Mouse (Mus musculus): ENCODE measurements around the gene Errfi1. TPM values are rescaled to one million over a fixed set of nuclear protein-coding genes. Genes with fewer than 3 reads are reported as not detected.
"Not testable (repeated sequence)": the region's sequence is repeated elsewhere in the genome, so short reads cannot be mapped to it uniquely, and the experiment has no call there.

Gene Errfi1
- polyA plus RNA-seq, 1 experiment, result 47.6 TPM

DNA sequence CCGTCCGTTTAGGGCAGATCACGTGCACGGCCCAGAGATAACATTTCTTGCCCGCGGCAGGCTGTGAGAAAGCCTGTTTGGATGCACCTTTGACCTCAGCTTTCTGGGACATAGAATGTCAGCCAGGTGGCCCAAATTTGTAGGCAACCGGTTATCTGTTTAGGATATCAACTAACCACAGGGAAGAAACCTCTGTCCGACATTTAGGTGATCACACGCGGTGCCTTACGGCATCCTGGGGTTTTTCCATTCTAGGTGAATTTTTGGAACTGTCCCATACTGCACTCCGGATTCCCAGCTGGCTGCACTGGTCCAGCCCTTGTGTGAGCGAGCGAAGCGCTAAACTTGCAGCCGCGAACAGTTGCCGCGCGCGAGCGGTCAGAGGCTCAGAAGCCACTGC is 25.9 kb downstream of the Errfi1 start:
- no peak for DNase-seq (ENCODE audit: low read depth)

- no peak for DNase-seq (ENCODE audit: low read depth)
These were observed 26.6 kb downstream of the Errfi1 start for GRCm38 (mm10) chr4:150880364-150880763.

DNA sequence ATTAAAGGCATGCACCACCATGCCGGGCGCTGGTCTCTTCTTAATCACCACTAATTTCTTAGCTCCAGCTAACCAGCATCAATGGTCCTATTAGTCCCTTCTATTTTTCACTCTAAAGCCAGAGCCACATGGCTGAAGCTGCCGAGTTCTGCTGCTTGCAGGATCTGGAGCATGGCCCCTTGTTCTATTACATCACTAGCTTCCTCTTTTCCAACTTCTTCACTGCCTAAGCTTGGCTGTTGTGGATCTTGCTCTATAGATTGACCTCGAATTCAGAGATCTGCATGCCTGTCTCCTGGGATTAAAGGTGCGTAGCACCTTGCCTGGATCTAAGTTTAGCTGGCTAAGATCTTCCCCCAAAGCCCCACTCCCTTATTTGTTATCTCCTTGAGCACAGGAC is 28.9 kb downstream of the Errfi1 start:
- DNase-seq (ENCODE audit: low read depth), result no peak

DNA sequence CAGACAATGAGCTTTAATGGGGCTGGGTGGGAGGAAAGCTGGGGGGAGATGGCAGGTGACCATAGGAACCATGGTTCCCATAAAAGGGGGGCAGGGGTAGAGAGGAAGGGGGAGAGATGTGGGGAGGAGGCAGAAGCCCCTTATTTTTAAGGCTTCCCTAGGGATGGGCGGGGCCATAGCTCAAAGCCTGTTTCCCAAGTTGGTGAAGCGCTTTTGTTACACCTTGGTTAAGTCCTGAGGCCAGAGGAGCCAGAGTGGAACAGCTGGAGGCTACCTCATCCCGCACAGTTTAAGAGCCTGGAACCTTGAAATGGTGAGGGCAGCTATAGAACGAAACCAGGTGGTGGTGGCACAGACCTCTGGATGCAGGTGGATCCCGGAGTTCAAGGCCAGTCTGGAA is 34.2 kb downstream of the Errfi1 start:
- DNase-seq (ENCODE audit: low read depth), result no peak

- DNase-seq (ENCODE audit: low read depth), result no peak
These were observed 34.8 kb downstream of the Errfi1 start for GRCm38 (mm10) chr4:150888492-150888891.

- no peak for DNase-seq (ENCODE audit: low read depth)
These were observed 35.7 kb downstream of the Errfi1 start for GRCm38 (mm10) chr4:150889273-150889954.

- no peak for DNase-seq (ENCODE audit: low read depth)
These were observed 36.2 kb downstream of the Errfi1 start for GRCm38 (mm10) chr4:150889955-150890315.

DNA sequence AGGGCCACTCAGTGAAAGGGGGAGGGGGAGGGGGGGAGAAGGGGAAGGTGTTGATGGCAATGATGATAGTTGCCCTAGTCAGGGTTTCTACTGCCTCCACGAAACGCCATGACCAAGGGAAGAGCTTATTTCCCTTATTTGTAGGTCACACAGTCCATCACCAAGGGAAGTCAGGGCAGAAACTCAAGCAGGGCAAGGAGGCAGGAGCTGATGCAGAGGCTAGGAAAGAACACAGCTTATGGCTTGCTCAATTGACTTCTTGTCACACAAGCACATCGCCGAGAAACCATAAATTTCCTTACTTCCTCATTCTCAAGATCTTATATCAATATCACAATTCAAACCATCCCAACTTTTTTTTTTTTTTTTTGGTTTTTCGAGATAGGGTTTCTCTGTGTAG is 37.6 kb downstream of the Errfi1 start:
- DNase-seq (ENCODE audit: low read depth), result no peak

- no peak for DNase-seq (ENCODE audit: low read depth)
These were observed 41.2 kb downstream of the Errfi1 start for GRCm38 (mm10) chr4:150894718-150895501.

GRCm38 (mm10) chr4:150896896-150897624 is 43.3 kb downstream of the Errfi1 start:
- no peak for DNase-seq (ENCODE audit: low read depth)

- no peak for DNase-seq (ENCODE audit: low read depth)
These were observed 45.1 kb downstream of the Errfi1 start for GRCm38 (mm10) chr4:150898716-150899365.

- DNase-seq (ENCODE audit: low read depth), result no peak
These were observed 46.8 kb downstream of the Errfi1 start for GRCm38 (mm10) chr4:150900486-150900885.

GRCm38 (mm10) chr4:150901651-150902050 is 47.9 kb downstream of the Errfi1 start:
- DNase-seq (ENCODE audit: low read depth), result no peak

DNA sequence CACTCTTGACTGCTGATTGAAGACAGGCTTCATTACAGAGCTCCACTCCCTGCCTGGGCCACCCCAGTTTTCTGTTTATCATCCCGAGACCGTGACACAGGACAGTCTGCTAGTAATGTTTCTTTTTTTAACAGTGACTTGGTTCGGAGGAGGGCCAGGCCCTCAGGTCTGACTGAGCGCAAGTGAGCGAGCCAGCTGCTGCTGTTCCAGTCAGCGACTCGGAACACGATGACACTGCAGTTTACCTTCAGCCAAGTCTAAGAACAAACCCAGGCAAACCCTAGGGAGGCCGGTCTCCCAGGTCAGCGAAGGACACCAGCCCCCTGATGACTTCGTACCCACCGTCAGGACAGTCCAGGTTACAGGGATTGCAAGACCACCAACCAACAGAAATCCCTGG is 48.3 kb downstream of the Errfi1 start:
- no peak for DNase-seq (ENCODE audit: low read depth)

DNA sequence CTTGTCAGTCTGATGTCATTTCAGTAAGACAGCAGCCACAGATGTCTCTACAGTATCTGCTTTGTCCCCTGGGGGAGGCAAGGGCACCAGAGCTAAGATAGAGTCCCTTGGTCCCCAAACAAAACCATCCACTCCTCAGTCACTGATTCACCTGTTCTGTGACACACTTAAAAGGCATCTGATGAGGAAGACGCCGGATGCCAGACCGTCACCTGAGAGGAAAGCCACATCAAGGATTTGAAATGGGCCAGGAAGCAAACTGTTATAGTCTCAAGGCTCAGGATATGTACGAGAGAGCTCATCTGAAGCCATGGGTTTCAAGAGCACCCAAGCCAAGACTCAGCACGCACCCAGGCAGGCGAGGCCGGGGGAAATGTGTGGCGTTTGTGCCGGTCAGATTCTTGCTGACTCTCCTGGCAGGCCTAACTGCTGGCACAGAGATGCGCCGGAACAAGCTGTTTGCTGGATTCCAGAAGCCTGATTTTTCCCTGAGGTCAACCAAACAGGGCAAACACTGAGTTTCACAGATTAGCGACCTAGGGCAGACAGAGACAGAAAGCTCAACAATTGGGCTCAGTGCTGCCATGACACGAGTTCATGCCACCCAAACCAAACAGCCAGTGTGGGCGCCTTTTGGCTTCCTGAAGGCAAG is 49.5 kb downstream of the Errfi1 start:
- no peak for DNase-seq (ENCODE audit: low read depth)

DNA sequence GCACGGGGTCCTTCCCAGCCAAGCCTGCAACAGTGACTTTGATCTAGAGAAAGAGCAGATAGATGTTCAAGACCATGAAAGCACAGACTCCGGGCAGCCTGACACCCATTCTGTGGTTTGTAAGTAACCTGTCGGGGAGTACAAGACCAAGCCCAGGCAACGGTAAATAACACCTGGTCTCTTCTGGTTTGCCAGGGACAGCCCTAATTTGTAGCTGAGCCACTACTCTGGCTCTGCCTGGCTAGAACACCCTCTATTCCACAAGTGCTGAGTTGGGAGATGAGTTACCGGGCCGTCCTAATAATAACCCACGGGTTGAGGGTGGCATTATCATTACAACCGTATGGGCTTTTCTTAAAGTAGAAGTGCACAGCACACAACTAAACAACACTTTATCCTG is 53.4 kb downstream of the Errfi1 start:
- no peak for DNase-seq (ENCODE audit: low read depth)

- DNase-seq (ENCODE audit: low read depth), result not testable (repeated sequence)
These were observed 54.8 kb downstream of the Errfi1 start for GRCm38 (mm10) chr4:150908512-150908911.

GRCm38 (mm10) chr4:150909451-150910156 is 55.9 kb downstream of the Errfi1 start:
- peak; percentile 94 for DNase-seq (ENCODE audit: low read depth)

DNA sequence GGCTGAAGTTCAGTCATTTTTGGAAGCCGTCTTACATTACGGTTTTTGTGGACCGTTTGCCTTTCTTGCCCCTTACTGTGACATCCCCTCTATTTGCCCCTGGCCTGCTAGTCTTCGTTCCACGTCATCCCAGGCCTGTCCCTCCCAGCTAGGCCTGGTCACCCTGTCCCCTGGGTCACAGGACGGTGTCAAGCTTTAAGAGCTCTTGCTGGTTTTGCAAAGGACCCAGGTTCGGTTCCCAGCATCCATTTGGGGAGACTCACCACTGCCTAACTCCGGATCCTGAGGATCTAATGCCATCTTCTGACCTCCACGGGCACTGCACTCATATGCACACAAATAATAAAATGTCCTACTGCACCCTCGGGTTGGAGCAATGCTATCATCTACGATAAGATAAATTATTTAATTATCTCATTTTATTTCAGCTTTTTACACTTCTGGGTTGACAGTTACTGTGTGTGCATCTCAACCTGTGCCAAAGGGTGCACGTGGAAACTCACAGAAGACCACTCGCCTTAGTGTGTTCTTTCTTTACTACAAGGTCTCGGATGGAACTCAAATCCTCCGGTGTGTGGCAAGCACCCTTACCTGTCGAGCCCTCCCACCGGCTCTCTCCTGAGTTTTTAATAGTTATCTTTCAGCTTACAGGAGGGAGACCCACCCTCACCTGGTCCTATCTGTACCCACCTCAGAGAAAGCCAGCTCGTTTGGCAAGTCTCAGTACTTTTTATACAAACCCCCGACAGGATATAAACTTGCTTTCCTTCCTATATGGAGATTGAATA is 56.6 kb downstream of the Errfi1 start:
- DNase-seq (ENCODE audit: low read depth), result no peak

GRCm38 (mm10) chr4:150913743-150914142 is 60.0 kb downstream of the Errfi1 start:
- no peak for DNase-seq (ENCODE audit: low read depth)

Data from gonadal fat pad, adult 2 months (tissue).